Mouse (Mus musculus) forebrain, embryonic 10.5 days (tissue): ENCODE measurements around the gene Eif4e. TPM values are rescaled to one million over a fixed set of nuclear protein-coding genes. Genes with fewer than 3 reads are reported as not detected.

ENCODE experiments used
- DNase-seq: peaks from one replicate; pipeline ENCODE4 v3.0.0-alpha.2; 2017; ENCODE audit warnings: low spot score; ENCODE audit errors: extremely low spot score
- H3K27ac ChIP-seq: fragments of 300-500 bp; sonication (generic); 2 replicates; pipeline ENCODE4 v1.5.1; 2016; ENCODE audit warnings: mild to moderate bottlenecking
- H3K27me3 ChIP-seq: fragments of 300-500 bp; sonication (generic); 2 replicates; pipeline ENCODE4 v1.6.1; 2016; ENCODE audit warnings: mild to moderate bottlenecking; ENCODE audit not compliant: poor library complexity, severe bottlenecking
- H3K36me3 ChIP-seq: fragments of 300-500 bp; sonication (generic); replicated peaks from 2 replicates; pipeline ENCODE4 v1.6.1; 2016; ENCODE audit warnings: mild to moderate bottlenecking, moderate library complexity
- H3K4me1 ChIP-seq: fragments of 300-500 bp; sonication (generic); 2 replicates; pipeline ENCODE4 v1.6.1; 2016
- H3K4me3 ChIP-seq: fragments of 300-500 bp; sonication (generic); 2 replicates; pipeline ENCODE4 v1.5.1; 2016; ENCODE audit warnings: mild to moderate bottlenecking, moderate library complexity
- H3K9me3 ChIP-seq: fragments of 300-500 bp; sonication (generic); 2 replicates; pipeline ENCODE4 v1.6.1; 2016; ENCODE audit warnings: mild to moderate bottlenecking, moderate library complexity
- WGBS: fragments of 180-500 bp; shearing (Covaris S2); methylation state at CpG from one replicate; pipeline ENCODE4 v1.1.7; 2016; 5-methylcytosine and 5-hydroxymethylcytosine counted together
- polyA plus RNA-seq: library from polyadenylated mRNA; unstranded; fragments of >200 nt; fragmentation: Nextera tagmentation; extraction: Ambion mirVana; gene quantifications from 2 replicates; pipeline ENCODE4 v1.2.1, GENCODE M21; 2016

The Eif4e gene
- polyA plus RNA-seq, 1 experiment from 2014 or later = 546 TPM

DNA sequence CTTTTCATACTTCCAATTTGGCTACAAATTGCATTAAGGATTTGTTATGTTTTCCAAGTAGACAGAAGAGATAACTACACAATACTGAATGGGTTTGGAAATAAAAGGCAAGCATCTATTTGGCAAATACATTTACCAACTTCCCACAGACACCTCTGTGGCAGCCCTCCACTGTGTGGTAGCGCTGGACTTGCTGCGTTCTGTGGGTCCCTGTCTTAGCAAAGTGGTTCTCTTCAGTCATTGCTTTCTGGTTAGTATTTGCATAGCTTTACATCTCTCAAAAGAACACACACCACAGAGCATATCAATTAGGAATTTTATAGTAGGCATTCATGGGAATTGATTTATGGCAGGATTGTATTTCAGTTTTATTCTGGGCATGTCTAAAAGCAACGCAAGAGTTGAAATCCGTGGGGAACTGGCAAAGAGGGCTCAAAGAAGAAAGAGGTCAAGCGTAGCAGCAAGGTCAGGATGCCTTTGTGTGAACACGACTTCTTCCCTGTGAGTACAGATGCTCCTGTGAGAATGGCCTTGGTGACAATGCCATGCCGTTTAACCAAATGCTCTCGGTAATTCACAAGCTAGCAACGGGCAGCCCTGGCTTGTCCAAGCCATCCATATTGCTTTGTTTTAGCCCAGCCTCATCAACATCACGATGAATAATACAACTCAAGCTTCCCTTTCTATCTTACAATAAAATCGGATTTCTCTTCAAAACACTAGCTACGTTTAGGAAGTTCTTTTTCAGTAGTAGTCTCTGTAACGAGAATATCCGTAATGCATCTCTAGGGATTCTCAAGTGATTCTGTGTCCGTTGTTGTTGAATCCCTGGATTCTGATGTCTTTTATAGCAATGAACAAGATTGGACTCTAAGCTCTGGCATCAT lies 25.9 kb upstream of the Eif4e start:
- H3K27me3 ChIP-seq = no peaks in the 10 kb centered on the region
- no peak overlapping the region for H3K27ac ChIP-seq
- H3K9me3 ChIP-seq = no peaks in the 10 kb centered on the region
- DNase-seq = no peak
- WGBS = 61% methylated on average over 15 of the region's 15 CpGs
- H3K4me3 ChIP-seq = no peak overlapping the region
- H3K4me1 ChIP-seq = peaks cover 20% of the 10 kb centered on the region
- H3K36me3 ChIP-seq = no peaks in the 10 kb centered on the region

GRCm38 (mm10) chr3:138503754-138504153 lies 22.2 kb upstream of the Eif4e start:
- H3K9me3 ChIP-seq = no peaks in the 10 kb centered on the region
- no peak overlapping the region for H3K4me3 ChIP-seq
- no peaks in the 10 kb centered on the region for H3K27me3 ChIP-seq
- WGBS = 91% methylated on average over 11 of the region's 11 CpGs
- H3K4me1 ChIP-seq = peaks cover 23% of the 10 kb centered on the region
- no peak for DNase-seq
- H3K36me3 ChIP-seq = no peaks in the 10 kb centered on the region
- H3K27ac ChIP-seq = no peak overlapping the region

GRCm38 (mm10) chr3:138506749-138507148 lies 19.2 kb upstream of the Eif4e start:
- no peaks in the 10 kb centered on the region for H3K27me3 ChIP-seq
- no peaks in the 10 kb centered on the region for H3K9me3 ChIP-seq
- peaks cover 3% of the 10 kb centered on the region; the same call in 1 of the 2 replicates for H3K4me1 ChIP-seq
- peak; percentile 40 for DNase-seq
- WGBS = 57% methylated on average over 6 of the region's 6 CpGs
- H3K27ac ChIP-seq = no peak overlapping the region
- no peak overlapping the region for H3K4me3 ChIP-seq
- no peaks in the 10 kb centered on the region for H3K36me3 ChIP-seq

GRCm38 (mm10) chr3:138509581-138509980 lies 16.4 kb upstream of the Eif4e start:
- 96% methylated on average over 2 of the region's 2 CpGs for WGBS
- DNase-seq = no peak

DNA sequence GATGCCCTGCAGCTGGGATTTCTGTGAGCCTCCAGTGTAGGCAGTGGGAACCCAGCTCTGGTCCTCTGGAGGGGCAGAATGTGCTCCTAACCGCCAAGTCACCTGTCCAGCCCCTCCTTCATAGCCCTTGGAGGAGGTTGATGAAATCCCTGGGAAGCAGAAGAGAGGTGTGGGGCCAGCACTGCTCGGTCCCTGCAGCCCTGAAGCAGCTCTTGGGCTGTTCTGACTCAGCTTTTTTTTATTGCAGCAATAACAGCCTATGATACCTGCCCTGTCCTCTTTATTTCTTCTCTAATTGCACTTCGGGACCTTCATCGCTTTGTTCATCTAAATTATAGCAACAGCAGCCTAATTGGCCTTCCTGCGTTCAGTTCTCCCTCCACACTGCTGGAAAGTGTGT lies 15.5 kb upstream of the Eif4e start:
- Histone ChIP-seq H3K4me3 (no peak overlapping the region), H3K4me1 (peaks cover 26% of the 10 kb centered on the region), H3K27ac (no peak overlapping the region), H3K9me3 (no peaks in the 10 kb centered on the region), H3K27me3 (no peaks in the 10 kb centered on the region), H3K36me3 (no peaks in the 10 kb centered on the region)
- DNase-seq = no peak
- 78% methylated on average over 5 of the region's 5 CpGs for WGBS

More at GRCm38 (mm10) chr3:138509581-138509980, 16.4 kb upstream of the Eif4e start:
- Histone ChIP-seq H3K27me3 (no peaks in the 10 kb centered on the region), H3K27ac (no peak overlapping the region), H3K36me3 (no peaks in the 10 kb centered on the region), H3K4me1 (peaks cover 20% of the 10 kb centered on the region), H3K4me3 (no peak overlapping the region), H3K9me3 (no peaks in the 10 kb centered on the region)

- Histone ChIP-seq H3K27ac (no peak overlapping the region), H3K4me3 (no peak overlapping the region), H3K9me3 (no peaks in the 10 kb centered on the region; the same call in 1 of the 2 replicates), H3K4me1 (peaks cover 35% of the 10 kb centered on the region), H3K27me3 (no peaks in the 10 kb centered on the region), H3K36me3 (no peaks in the 10 kb centered on the region)
- 66% methylated on average over 12 of the region's 12 CpGs for WGBS
- DNase-seq = no peak
These were observed 12.7 kb upstream of the Eif4e start for GRCm38 (mm10) chr3:138513243-138513642.

GRCm38 (mm10) chr3:138514749-138515148 lies 11.2 kb upstream of the Eif4e start:
- Histone ChIP-seq H3K27ac (0 out of 2 replicates have a peak overlapping the region, but pooled peaks have one; percentile 73), H3K27me3 (no peaks in the 10 kb centered on the region), H3K4me3 (no peak overlapping the region), H3K36me3 (no peaks in the 10 kb centered on the region), H3K9me3 (no peaks in the 10 kb centered on the region; the same call in 1 of the 2 replicates), H3K4me1 (peaks cover 35% of the 10 kb centered on the region)
- no peak for DNase-seq
- WGBS = 72% methylated on average over 3 of the region's 3 CpGs

- no peaks in the 10 kb centered on the region for H3K27me3 ChIP-seq
- WGBS = 41% methylated on average over 10 of the region's 10 CpGs
- peaks cover 35% of the 10 kb centered on the region for H3K4me1 ChIP-seq
- peak overlapping the region; percentile 73 for H3K27ac ChIP-seq
- H3K4me3 ChIP-seq = no peak overlapping the region
- no peak for DNase-seq
- no peaks in the 10 kb centered on the region; the same call in 1 of the 2 replicates for H3K9me3 ChIP-seq
- no peaks in the 10 kb centered on the region for H3K36me3 ChIP-seq
These were observed 10.2 kb upstream of the Eif4e start for GRCm38 (mm10) chr3:138515656-138516370.

DNA sequence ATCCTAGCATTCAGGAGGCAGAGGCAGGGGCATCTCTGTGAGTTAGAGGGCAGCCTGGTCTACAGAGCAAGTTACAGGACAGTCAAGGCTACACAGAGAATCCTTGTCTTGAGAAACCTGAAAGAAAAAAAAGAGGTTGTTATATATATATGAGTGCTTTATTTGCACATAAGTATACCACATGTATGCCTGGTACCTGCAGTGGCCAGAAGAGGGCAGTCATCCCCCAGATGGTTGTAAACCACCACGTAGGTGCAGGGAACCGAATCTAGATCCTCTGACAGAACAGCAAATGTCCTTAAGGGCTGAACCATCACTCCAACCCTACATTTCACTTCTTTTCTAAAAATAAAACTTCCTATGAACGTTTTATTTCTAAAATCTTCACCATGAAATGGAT lies 8.1 kb upstream of the Eif4e start:
- DNase-seq = no peak
- no peaks in the 10 kb centered on the region for H3K36me3 ChIP-seq
- H3K27ac ChIP-seq = no peak overlapping the region
- no peak overlapping the region for H3K4me3 ChIP-seq
- peaks cover 32% of the 10 kb centered on the region for H3K4me1 ChIP-seq
- 68% methylated on average over 3 of the region's 3 CpGs for WGBS
- H3K9me3 ChIP-seq = no peaks in the 10 kb centered on the region; the same call in 1 of the 2 replicates
- no peaks in the 10 kb centered on the region for H3K27me3 ChIP-seq

GRCm38 (mm10) chr3:138519218-138519617 lies 6.8 kb upstream of the Eif4e start:
- H3K4me3 ChIP-seq = no peak overlapping the region
- peaks cover 21% of the 10 kb centered on the region for H3K4me1 ChIP-seq

GRCm38 (mm10) chr3:138523956-138524355 lies 2.0 kb upstream of the Eif4e start:
- 92% methylated on average over 4 of the region's 4 CpGs for WGBS
- DNase-seq = no peak
- Histone ChIP-seq H3K27me3 (peaks cover 15% of the 10 kb centered on the region), H3K4me3 (no peak overlapping the region), H3K4me1 (peaks cover 16% of the 10 kb centered on the region), H3K36me3 (no peaks in the 10 kb centered on the region), H3K9me3 (no peaks in the 10 kb centered on the region), H3K27ac (no peak overlapping the region)

More at GRCm38 (mm10) chr3:138519218-138519617, 6.8 kb upstream of the Eif4e start:
- no peaks in the 10 kb centered on the region for H3K27me3 ChIP-seq
- no peaks in the 10 kb centered on the region for H3K36me3 ChIP-seq
- no peak overlapping the region for H3K27ac ChIP-seq
- DNase-seq = no peak
- 87% methylated on average over 6 of the region's 6 CpGs for WGBS
- no peaks in the 10 kb centered on the region; the same call in 1 of the 2 replicates for H3K9me3 ChIP-seq

GRCm38 (mm10) chr3:138525494-138525893 lies 485 bp upstream of the Eif4e start:
- H3K36me3 ChIP-seq = no peaks in the 10 kb centered on the region
- H3K9me3 ChIP-seq = no peaks in the 10 kb centered on the region
- H3K4me3 ChIP-seq = peak overlapping the region; percentile 98
- peaks cover 29% of the 10 kb centered on the region for H3K4me1 ChIP-seq
- WGBS = 42% methylated on average over 8 of the region's 8 CpGs
- H3K27ac ChIP-seq = no peak overlapping the region
- no peak for DNase-seq
- H3K27me3 ChIP-seq = peaks cover 15% of the 10 kb centered on the region
